Mouse (Mus musculus) heart, embryonic 11.5 days (tissue): ENCODE results near the gene Car15. TPM values are rescaled to one million over a fixed set of nuclear protein-coding genes. Genes with fewer than 3 reads are reported as not detected.

Experiments used
- ATAC-seq: fragments of 200-750 bp; cut with Nextera tagmentation; replicated peaks from 2 replicates; pipeline ENCODE4 v1.8.0; 2017; ENCODE audit warnings: moderate library complexity; ENCODE audit not compliant: insufficient number of reproducible peaks, low FRiP score, low TSS enrichment
- H3K27ac ChIP-seq: fragments of 300-500 bp; sonication (generic); 2 replicates; pipeline ENCODE4 v1.5.1; 2014; ENCODE audit warnings: mild to moderate bottlenecking, low read depth, low read length
- H3K27me3 ChIP-seq: fragments of 300-500 bp; sonication (generic); 2 replicates; pipeline ENCODE4 v1.6.1; 2014; ENCODE audit warnings: mild to moderate bottlenecking, low read length, mixed read lengths; ENCODE audit not compliant: control insufficient read depth, insufficient read depth
- H3K36me3 ChIP-seq: fragments of 300-500 bp; sonication (generic); 2 replicates; pipeline ENCODE4 v1.6.1; 2014; ENCODE audit warnings: mild to moderate bottlenecking, low read length, moderate library complexity, mixed read lengths; ENCODE audit not compliant: control insufficient read depth, insufficient read depth
- H3K4me1 ChIP-seq: fragments of 300-500 bp; sonication (generic); 2 replicates; pipeline ENCODE4 v1.6.1; 2014; ENCODE audit warnings: low read length; ENCODE audit not compliant: control insufficient read depth, insufficient read depth
- H3K4me2 ChIP-seq: fragments of 300-500 bp; sonication (generic); 2 replicates; pipeline ENCODE4 v1.6.1; 2014; ENCODE audit warnings: mild to moderate bottlenecking, moderate library complexity
- H3K4me3 ChIP-seq: fragments of 300-500 bp; sonication (generic); 2 replicates; pipeline ENCODE4 v1.5.1; 2014; ENCODE audit warnings: low read depth, low read length
- H3K9ac ChIP-seq: fragments of 300-500 bp; sonication (generic); 2 replicates; pipeline ENCODE4 v1.6.1; 2014; ENCODE audit warnings: mild to moderate bottlenecking, low read depth, low read length, moderate library complexity
- H3K9me3 ChIP-seq: fragments of 300-500 bp; sonication (generic); replicated peaks from 2 replicates; pipeline ENCODE4 v1.6.1; 2016; ENCODE audit warnings: low read length; ENCODE audit not compliant: control insufficient read depth
- WGBS: fragments of 180-500 bp; shearing (Covaris S2); extraction: QIAGEN DNeasy Blood & Tissue Kit; methylation state at CpG from one replicate; pipeline ENCODE4 v1.1.7; 2014; ENCODE audit not compliant: insufficient replicate concordance; 5-methylcytosine and 5-hydroxymethylcytosine counted together
- polyA plus RNA-seq: library from polyadenylated mRNA; unstranded; fragments of >200 nt; fragmentation: Nextera tagmentation; extraction: Ambion mirVana; gene quantifications from 2 replicates; pipeline ENCODE4 v1.2.1, GENCODE M21; 2014

The Car15 gene
- polyA plus RNA-seq, 1 experiment from 2014 or later = 1.9 TPM

GRCm38 (mm10) chr16:17865293-17865692 is 27.1 kb upstream of the Car15 start:
- 87% methylated on average over 2 of the region's 2 CpGs for WGBS
- 0 out of 2 replicates have a peak, but pooled peaks cover 3% of the 10 kb centered on the region for H3K36me3 ChIP-seq
- no peak for ATAC-seq

GRCm38 (mm10) chr16:17858592-17858991 is 20.4 kb upstream of the Car15 start:
- Histone ChIP-seq H3K27ac (no peak overlapping the region), H3K27me3 (no peaks in the 10 kb centered on the region), H3K4me2 (no peak overlapping the region), H3K9ac (no peak overlapping the region), H3K9me3 (no peaks in the 10 kb centered on the region), H3K4me3 (no peak overlapping the region), H3K36me3 (peaks cover 32% of the 10 kb centered on the region), H3K4me1 (no peaks in the 10 kb centered on the region)
- no peak for ATAC-seq

More at GRCm38 (mm10) chr16:17865293-17865692, 27.1 kb upstream of the Car15 start:
- Histone ChIP-seq H3K27ac (no peak overlapping the region), H3K27me3 (no peaks in the 10 kb centered on the region), H3K4me3 (no peak overlapping the region), H3K9me3 (no peaks in the 10 kb centered on the region), H3K9ac (no peak overlapping the region), H3K4me2 (no peak overlapping the region), H3K4me1 (no peaks in the 10 kb centered on the region)

DNA sequence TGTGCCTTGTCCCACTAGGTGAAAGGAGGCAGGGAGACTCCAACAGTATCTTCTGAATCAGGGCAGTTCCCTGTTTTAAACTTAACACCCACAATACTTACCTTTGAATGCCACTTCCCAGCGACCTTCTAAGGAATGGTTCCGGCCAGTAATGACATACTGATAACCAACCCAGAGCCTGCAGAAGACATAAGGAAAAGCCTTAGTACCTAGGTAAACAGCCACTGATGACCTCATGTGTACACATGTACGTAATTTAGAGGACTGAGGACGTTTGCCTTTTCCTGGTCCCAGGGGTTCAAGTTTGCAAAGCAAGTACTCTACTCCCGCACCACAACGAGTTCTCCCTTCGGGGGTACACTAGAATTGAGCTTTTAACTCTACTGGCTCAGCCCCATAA is 19.0 kb upstream of the Car15 start:
- Histone ChIP-seq H3K9me3 (no peaks in the 10 kb centered on the region), H3K4me3 (no peak overlapping the region), H3K36me3 (peaks cover 40% of the 10 kb centered on the region), H3K4me1 (no peaks in the 10 kb centered on the region), H3K27ac (no peak overlapping the region), H3K4me2 (no peak overlapping the region), H3K27me3 (no peaks in the 10 kb centered on the region), H3K9ac (no peak overlapping the region)
- no peak for ATAC-seq
- WGBS = 91% methylated on average over 7 of the region's 7 CpGs

- H3K36me3 ChIP-seq = peaks cover 33% of the 10 kb centered on the region
- WGBS = 84% methylated on average over 2 of the region's 2 CpGs
- no peak overlapping the region for H3K4me2 ChIP-seq
- no peaks in the 10 kb centered on the region for H3K4me1 ChIP-seq
- no peaks in the 10 kb centered on the region for H3K9me3 ChIP-seq
- H3K27me3 ChIP-seq = no peaks in the 10 kb centered on the region
- ATAC-seq = no peak
- no peak overlapping the region for H3K4me3 ChIP-seq
- no peak overlapping the region for H3K9ac ChIP-seq
- H3K27ac ChIP-seq = no peak overlapping the region
These were observed 15.1 kb upstream of the Car15 start for GRCm38 (mm10) chr16:17853263-17853662.

DNA sequence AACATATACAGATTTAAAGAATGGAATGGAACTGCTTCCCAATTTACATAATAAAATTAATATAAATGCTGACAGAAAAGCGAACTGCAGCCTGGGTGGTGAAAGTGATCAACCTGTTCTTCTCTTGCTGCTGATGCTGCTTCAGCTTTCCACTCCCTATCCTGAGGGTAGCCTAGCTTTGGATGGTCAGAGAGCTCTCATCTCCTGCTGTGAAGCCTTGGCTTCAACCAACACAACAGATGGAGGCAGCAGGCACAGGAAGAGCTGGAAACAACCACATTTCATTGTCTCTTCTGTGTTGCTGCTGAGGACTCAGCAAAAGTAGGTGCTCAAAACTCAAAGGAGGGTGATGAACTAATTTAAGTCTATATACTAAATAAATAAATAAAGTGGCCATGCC is 13.7 kb upstream of the Car15 start:
- ATAC-seq = no peak
- no peak overlapping the region for H3K27ac ChIP-seq
- H3K4me2 ChIP-seq = no peak overlapping the region
- no peaks in the 10 kb centered on the region for H3K4me1 ChIP-seq
- no peaks in the 10 kb centered on the region for H3K9me3 ChIP-seq
- H3K9ac ChIP-seq = no peak overlapping the region
- peaks cover 24% of the 10 kb centered on the region for H3K36me3 ChIP-seq
- no peaks in the 10 kb centered on the region for H3K27me3 ChIP-seq
- H3K4me3 ChIP-seq = no peak overlapping the region
- WGBS = 81% methylated on average over 1 of the region's 1 CpGs

DNA sequence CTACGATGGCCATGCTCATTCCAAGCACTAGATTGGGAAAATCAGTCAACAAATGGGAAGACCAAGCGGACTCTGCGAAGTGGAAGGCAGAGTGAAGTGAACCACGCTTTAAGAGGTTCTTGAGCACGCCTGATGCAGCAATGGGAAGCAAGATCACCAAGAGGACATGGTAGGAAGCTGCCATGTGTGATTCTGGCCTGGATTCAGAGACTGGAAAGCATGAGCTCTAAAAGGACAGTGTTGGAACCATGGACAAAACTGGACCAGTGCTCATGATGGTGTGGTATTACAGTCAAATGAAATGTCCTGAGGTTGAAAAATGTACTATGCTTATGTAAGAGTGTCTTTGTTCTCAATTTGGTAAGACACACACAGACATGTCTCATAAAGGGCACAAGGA is 13.2 kb upstream of the Car15 start:
- Histone ChIP-seq H3K4me2 (no peak overlapping the region), H3K27me3 (no peaks in the 10 kb centered on the region), H3K36me3 (peaks cover 24% of the 10 kb centered on the region), H3K4me1 (no peaks in the 10 kb centered on the region), H3K9ac (no peak overlapping the region), H3K27ac (no peak overlapping the region), H3K9me3 (no peaks in the 10 kb centered on the region), H3K4me3 (no peak overlapping the region)
- ATAC-seq = no peak
- 95% methylated on average over 5 of the region's 5 CpGs for whole genome bisulfite sequencing

- WGBS = 82% methylated on average over 6 of the region's 6 CpGs
- H3K27ac ChIP-seq = no peak overlapping the region
- no peak for ATAC-seq
- peaks cover 25% of the 10 kb centered on the region for H3K36me3 ChIP-seq
- no peak overlapping the region for H3K4me2 ChIP-seq
- H3K9ac ChIP-seq = no peak overlapping the region
- H3K4me3 ChIP-seq = no peak overlapping the region
- H3K27me3 ChIP-seq = no peaks in the 10 kb centered on the region
- no peaks in the 10 kb centered on the region for H3K4me1 ChIP-seq
- no peaks in the 10 kb centered on the region for H3K9me3 ChIP-seq
These were observed 11.3 kb upstream of the Car15 start for GRCm38 (mm10) chr16:17849486-17849885.

- H3K9me3 ChIP-seq = no peaks in the 10 kb centered on the region
- no peak overlapping the region for H3K4me3 ChIP-seq
- H3K4me2 ChIP-seq = no peak overlapping the region
- no peak overlapping the region for H3K27ac ChIP-seq
- H3K4me1 ChIP-seq = no peaks in the 10 kb centered on the region
- no peak overlapping the region for H3K9ac ChIP-seq
- H3K36me3 ChIP-seq = peaks cover 24% of the 10 kb centered on the region
- ATAC-seq = no peak
- H3K27me3 ChIP-seq = no peaks in the 10 kb centered on the region
- WGBS = 22% methylated on average over 1 of the region's 1 CpGs
These were observed 10.8 kb upstream of the Car15 start for GRCm38 (mm10) chr16:17848928-17849327.

DNA sequence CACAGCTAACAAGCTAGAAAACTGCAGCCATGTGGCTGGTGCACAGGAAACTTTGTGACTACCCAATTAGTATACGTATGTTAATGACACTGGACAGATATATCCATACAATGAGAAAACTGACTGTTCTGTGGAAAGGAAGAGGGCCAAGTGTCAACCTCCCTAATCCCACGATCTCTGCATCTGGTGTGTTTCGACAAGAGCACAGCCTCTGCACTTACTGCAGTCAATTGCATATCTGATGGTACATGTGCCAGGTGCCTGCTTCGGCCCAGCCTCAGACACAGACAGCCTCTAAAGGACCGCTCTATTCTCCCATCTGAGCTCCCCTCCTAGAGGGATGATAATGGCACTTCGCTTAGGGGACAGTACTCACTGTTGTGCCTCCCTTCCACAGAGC is 10.3 kb upstream of the Car15 start:
- WGBS = 93% methylated on average over 6 of the region's 6 CpGs
- no peak overlapping the region for H3K27ac ChIP-seq
- H3K36me3 ChIP-seq = peaks cover 27% of the 10 kb centered on the region; the same call in 1 of the 2 replicates
- ATAC-seq = no peak
- no peaks in the 10 kb centered on the region for H3K27me3 ChIP-seq
- no peak overlapping the region for H3K4me3 ChIP-seq
- H3K4me1 ChIP-seq = no peaks in the 10 kb centered on the region
- no peak overlapping the region for H3K9ac ChIP-seq
- H3K9me3 ChIP-seq = no peaks in the 10 kb centered on the region
- no peak overlapping the region for H3K4me2 ChIP-seq
